ENCODE assay signal across 7 mouse cellular contexts in the genomic region with DNA sequence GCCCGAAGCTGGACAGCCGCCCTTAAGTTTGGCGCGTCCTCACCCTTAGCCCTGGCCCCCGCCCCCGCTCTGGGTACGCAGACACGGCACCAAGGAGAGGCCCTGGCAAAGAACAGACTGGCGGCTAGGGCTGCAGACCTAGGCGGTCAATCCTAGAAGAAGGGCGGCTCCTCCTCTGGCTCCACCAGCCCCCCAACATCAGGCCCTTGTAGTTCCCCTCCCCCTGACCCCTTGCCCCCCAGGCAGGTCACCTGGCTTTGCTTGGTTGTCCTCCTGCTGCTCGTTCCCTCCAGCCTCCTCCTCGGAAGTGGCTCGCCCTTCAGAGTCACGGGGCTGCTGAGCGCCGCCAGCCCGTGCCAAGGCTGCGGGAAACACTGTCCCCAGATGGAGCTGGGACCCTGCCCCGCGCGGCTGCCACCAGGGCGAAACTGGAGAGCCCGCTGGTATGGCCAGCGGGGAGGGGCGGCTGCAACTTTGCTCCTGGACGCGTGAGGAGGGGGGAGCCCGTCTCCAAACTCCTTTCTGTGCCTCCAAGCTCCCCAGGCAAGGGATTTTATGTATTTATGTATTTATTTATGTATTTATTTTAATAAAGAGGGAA. TPM values are rescaled to one million over a fixed set of nuclear protein-coding genes. Genes with fewer than 3 reads are reported as not detected.
DNase-seq lines count a peak whose midpoint lies in the region; ATAC-seq and TF ChIP-seq lines count a peak whose summit lies in the region.

No protein-coding gene starts in this region.

- TF ChIP-seq CTCF in hindbrain, postnatal 0 days (IDR thresholded peaks at IDR 0.05; ENCODE audit: low read depth), result no peak

- no peaks in the 10 kb centered on the region for H3K36me3 ChIP-seq in hindbrain, postnatal 0 days (ENCODE audit: insufficient read depth, low read length)
- H3K36me3 ChIP-seq in liver, embryonic 16.5 days (ENCODE audit: control insufficient read depth, insufficient read depth), result no peaks in the 10 kb centered on the region
- no peaks in the 10 kb centered on the region for H3K36me3 ChIP-seq in neural tube, embryonic 14.5 days (ENCODE audit: control insufficient read depth, insufficient read depth, low read length)

- peak overlapping the region; percentile 77 for H3K4me2 ChIP-seq in hindbrain, postnatal 0 days (ENCODE audit: low read depth, low read length)
- H3K4me2 ChIP-seq in liver, embryonic 16.5 days (ENCODE audit: low read depth, low read length), result peak overlapping the region; percentile 63
- peak overlapping the region; percentile 72 for H3K4me2 ChIP-seq in neural tube, embryonic 14.5 days (ENCODE audit: low read depth, low read length)

- H3K4me3 ChIP-seq in hindbrain, postnatal 0 days (ENCODE audit: low read length), result peak overlapping the region; percentile 46
- H3K4me3 ChIP-seq in liver, embryonic 16.5 days (ENCODE audit: low read depth, low read length), result peak overlapping the region; percentile 57
- H3K4me3 ChIP-seq in neural tube, embryonic 14.5 days (ENCODE audit: low read depth, low read length), result peak overlapping the region; percentile 38

- WGBS in hindbrain, postnatal 0 days, result 31% methylated on average over 29 of the region's 29 CpGs
- WGBS in liver, embryonic 16.5 days (ENCODE audit: insufficient replicate concordance), result 20% methylated on average over 29 of the region's 29 CpGs
- WGBS in neural tube, embryonic 14.5 days, result 18% methylated on average over 24 of the region's 29 CpGs

- peak; percentile 82 for ATAC-seq in hindbrain, postnatal 0 days
- peak; percentile 51 for ATAC-seq in liver, embryonic 16.5 days (ENCODE audit: low read depth)
- peak; percentile 89 for ATAC-seq in neural tube, embryonic 14.5 days (ENCODE audit: low read depth)

- H3K9ac ChIP-seq in hindbrain, postnatal 0 days (replicated peaks; ENCODE audit: low read length), result peak overlapping the region; percentile 48
- peak overlapping the region; percentile 39; the same call in 1 of the 2 replicates for H3K9ac ChIP-seq in liver, embryonic 16.5 days (ENCODE audit: low read depth, low read length)
- peak overlapping the region; percentile 32; the same call in 1 of the 2 replicates for H3K9ac ChIP-seq in neural tube, embryonic 14.5 days (replicated peaks; ENCODE audit: low read depth, low read length)

- H3K4me1 ChIP-seq in hindbrain, postnatal 0 days (ENCODE audit: insufficient read depth, low read length), result no peaks in the 10 kb centered on the region
- no peaks in the 10 kb centered on the region for H3K4me1 ChIP-seq in liver, embryonic 16.5 days (ENCODE audit: control insufficient read depth, low read depth, low read length)
- no peaks in the 10 kb centered on the region for H3K4me1 ChIP-seq in neural tube, embryonic 14.5 days (ENCODE audit: control insufficient read depth, insufficient read depth, low read length)

- H3K27me3 ChIP-seq in hindbrain, postnatal 0 days (ENCODE audit: insufficient read depth, low read length), result no peaks in the 10 kb centered on the region
- H3K27me3 ChIP-seq in liver, embryonic 16.5 days (ENCODE audit: control insufficient read depth, insufficient read depth, low read depth, low read length), result peaks cover 2% of the 10 kb centered on the region; the same call in 1 of the 2 replicates
- no peaks in the 10 kb centered on the region for H3K27me3 ChIP-seq in neural tube, embryonic 14.5 days (ENCODE audit: control insufficient read depth, insufficient read depth, low read length)

- no peak overlapping the region for H3K27ac ChIP-seq in hindbrain, postnatal 0 days
- H3K27ac ChIP-seq in liver, embryonic 16.5 days (ENCODE audit: low read length), result no peak overlapping the region
- no peak overlapping the region for H3K27ac ChIP-seq in neural tube, embryonic 14.5 days (ENCODE audit: low read depth, low read length)

- DNase-seq in adrenal gland, postnatal 10 days, result peak; percentile 65
- peak; percentile 7 for DNase-seq in cerebellum, adult 8-10 months
- peak; percentile 49 for DNase-seq in gastrocnemius, postnatal 10 days
- DNase-seq in hindbrain, postnatal 0 days (ENCODE audit: low spot score), result peak; percentile 31
- no peak for DNase-seq in adipocyte (ENCODE audit: low spot score)

- no peaks in the 10 kb centered on the region for H3K9me3 ChIP-seq in hindbrain, postnatal 0 days (ENCODE audit: low read length)
- H3K9me3 ChIP-seq in liver, embryonic 16.5 days (replicated peaks; ENCODE audit: control insufficient read depth, low read length), result no peaks in the 10 kb centered on the region
- no peaks in the 10 kb centered on the region for H3K9me3 ChIP-seq in neural tube, embryonic 14.5 days (ENCODE audit: control insufficient read depth, low read length)

RNA-seq across cellular contexts. Expression of a gene that starts 12.6 kb away (rescaled TPM):
- total RNA-seq in adrenal gland, postnatal 10 days (2021), result 10 to 100 TPM; 29.0 to 35.4 TPM
- total RNA-seq in gastrocnemius, postnatal 10 days (2021), result 10 to 100 TPM; 74.9 to 91.3 TPM
- total RNA-seq in hindbrain, postnatal 0 days (2014; rRNA removed), result 5.4 and 8.4 TPM in 2 replicates
- polyA plus RNA-seq in hindbrain, postnatal 0 days (2015; fragmentation: Nextera tagmentation; extraction: Ambion mirVana), result 4.6 and 4.7 TPM in 2 replicates
- polyA plus RNA-seq in liver, embryonic 16.5 days (2015; fragmentation: Nextera tagmentation; extraction: Ambion mirVana), result 5.8 and 5.9 TPM in 2 replicates
- polyA plus RNA-seq in neural tube, embryonic 14.5 days (2014; fragmentation: Nextera tagmentation; extraction: Ambion mirVana), result 4.9 and 8.8 TPM in 2 replicates
